Mouse (Mus musculus): ENCODE measurements around the gene Mme. TPM values are rescaled to one million over a fixed set of nuclear protein-coding genes. Genes with fewer than 3 reads are reported as not detected.

The Mme gene
- polyA plus RNA-seq, 1 experiment from 2014 or later = 3.3 TPM

DNA sequence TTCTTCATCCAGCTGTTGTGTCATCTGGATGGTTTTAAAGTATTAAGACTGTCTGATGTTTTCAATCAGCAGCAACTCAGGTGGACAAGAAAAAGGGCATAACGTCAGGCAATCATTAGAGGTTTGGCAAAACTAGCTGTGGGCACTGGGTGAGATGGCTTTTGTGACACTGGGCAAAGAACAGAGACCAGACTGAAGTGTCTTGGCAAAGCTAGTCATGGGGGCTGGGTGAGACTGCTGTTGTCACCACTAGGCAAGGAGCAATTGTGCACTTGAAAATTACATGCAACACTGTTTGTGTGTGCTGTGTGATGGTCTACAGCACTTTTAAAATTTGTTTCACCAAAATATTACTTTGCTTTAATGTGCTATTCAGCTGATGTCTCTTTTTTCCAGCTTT, 175.9 kb downstream of the Mme start:
- Histone ChIP-seq H3K36me3 (ENCODE audit: control insufficient read depth, insufficient read depth, low read length) (no peaks in the 10 kb centered on the region), H3K4me3 (replicated peaks; ENCODE audit: low read depth, low read length) (no peak overlapping the region), H3K27ac (replicated peaks; ENCODE audit: low read depth, low read length) (no peak overlapping the region), H3K9me3 (ENCODE audit: control insufficient read depth, low read length) (no peaks in the 10 kb centered on the region), H3K9ac (replicated peaks; ENCODE audit: low read length) (no peak overlapping the region), H3K4me1 (ENCODE audit: control insufficient read depth, insufficient read depth, low read length) (no peaks in the 10 kb centered on the region), H3K27me3 (ENCODE audit: control insufficient read depth, insufficient read depth, low read length) (no peaks in the 10 kb centered on the region), H3K4me2 (ENCODE audit: low read length) (no peak overlapping the region)
- ATAC-seq (ENCODE audit: low FRiP score, low TSS enrichment) (no peak), DNase-seq (no peak)
- 85% methylated on average over 1 of the region's 1 CpGs for WGBS

DNA sequence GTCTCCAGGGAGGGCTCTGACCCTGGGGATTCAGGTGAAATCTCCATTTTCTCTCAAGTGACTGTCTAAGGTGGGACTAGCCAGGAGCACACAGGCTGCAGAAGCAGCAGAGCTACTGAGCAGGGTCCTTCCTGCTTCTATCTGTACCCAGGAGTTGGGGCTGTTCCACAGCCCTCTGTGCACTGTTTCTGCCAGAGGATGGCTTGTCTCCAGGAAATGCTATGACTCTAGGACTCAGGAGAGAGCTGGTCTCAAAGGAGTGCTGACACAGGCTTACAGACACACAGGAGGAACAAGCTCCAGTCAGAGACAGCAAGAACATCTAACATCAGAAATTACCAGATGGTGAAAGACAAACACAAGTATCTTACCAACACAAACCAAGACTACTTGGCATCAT, 176.4 kb downstream of the Mme start:
- H3K9ac ChIP-seq (replicated peaks; ENCODE audit: low read length) = no peak overlapping the region
- no peak for DNase-seq
- no peaks in the 10 kb centered on the region for H3K9me3 ChIP-seq (ENCODE audit: control insufficient read depth, low read length)
- no peaks in the 10 kb centered on the region for H3K27me3 ChIP-seq (ENCODE audit: control insufficient read depth, insufficient read depth, low read length)
- no peak for ATAC-seq (ENCODE audit: low FRiP score, low TSS enrichment)
- H3K27ac ChIP-seq (replicated peaks; ENCODE audit: low read depth, low read length) = no peak overlapping the region
- no peaks in the 10 kb centered on the region for H3K36me3 ChIP-seq (ENCODE audit: control insufficient read depth, insufficient read depth, low read length)
- H3K4me3 ChIP-seq (replicated peaks; ENCODE audit: low read depth, low read length) = no peak overlapping the region
- H3K4me2 ChIP-seq (ENCODE audit: low read length) = no peak overlapping the region
- H3K4me1 ChIP-seq (ENCODE audit: control insufficient read depth, insufficient read depth, low read length) = no peaks in the 10 kb centered on the region

DNA sequence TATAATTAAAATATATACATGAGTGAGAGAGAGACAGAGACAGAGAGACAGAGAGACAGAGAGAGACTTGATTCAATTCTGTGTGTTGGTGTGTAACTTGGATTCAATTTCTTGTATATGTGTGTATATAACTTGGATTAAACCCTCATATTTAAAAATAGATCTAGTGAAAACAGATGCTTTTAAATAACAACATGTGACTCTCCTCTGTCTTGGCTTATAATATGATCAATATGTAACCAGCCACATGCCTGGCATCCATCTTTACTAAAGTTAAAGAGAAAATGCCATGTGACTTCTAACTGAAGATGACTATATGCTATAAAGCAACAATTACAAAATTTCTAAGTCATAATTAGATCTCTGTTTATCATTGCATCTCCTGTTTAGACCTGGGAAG, 182.2 kb downstream of the Mme start:
- ATAC-seq (ENCODE audit: low FRiP score, low TSS enrichment) (no peak), DNase-seq (no peak)
- no peaks in the 10 kb centered on the region for H3K36me3 ChIP-seq (ENCODE audit: control insufficient read depth, insufficient read depth, low read length)
- H3K4me2 ChIP-seq (ENCODE audit: low read length) = no peak overlapping the region
- H3K9me3 ChIP-seq (ENCODE audit: control insufficient read depth, low read length) = no peaks in the 10 kb centered on the region
- no peak overlapping the region for H3K27ac ChIP-seq (replicated peaks; ENCODE audit: low read depth, low read length)
- no peak overlapping the region for H3K4me3 ChIP-seq (replicated peaks; ENCODE audit: low read depth, low read length)
- no peak overlapping the region for H3K9ac ChIP-seq (replicated peaks; ENCODE audit: low read length)
- H3K4me1 ChIP-seq (ENCODE audit: control insufficient read depth, insufficient read depth, low read length) = no peaks in the 10 kb centered on the region
- H3K27me3 ChIP-seq (ENCODE audit: control insufficient read depth, insufficient read depth, low read length) = no peaks in the 10 kb centered on the region

Other genes with a start within 250 kb of the Mme start
- not detected in 2 replicates for gene Gm34302, start 242.3 kb downstream of the Mme start, polyA plus RNA-seq (2014; fragmentation: Nextera tagmentation; extraction: Ambion mirVana)

Measured in midbrain, embryonic 14.5 days (tissue).